Mouse (Mus musculus): ENCODE measurements around the gene Them4.

Gene Them4

DNA sequence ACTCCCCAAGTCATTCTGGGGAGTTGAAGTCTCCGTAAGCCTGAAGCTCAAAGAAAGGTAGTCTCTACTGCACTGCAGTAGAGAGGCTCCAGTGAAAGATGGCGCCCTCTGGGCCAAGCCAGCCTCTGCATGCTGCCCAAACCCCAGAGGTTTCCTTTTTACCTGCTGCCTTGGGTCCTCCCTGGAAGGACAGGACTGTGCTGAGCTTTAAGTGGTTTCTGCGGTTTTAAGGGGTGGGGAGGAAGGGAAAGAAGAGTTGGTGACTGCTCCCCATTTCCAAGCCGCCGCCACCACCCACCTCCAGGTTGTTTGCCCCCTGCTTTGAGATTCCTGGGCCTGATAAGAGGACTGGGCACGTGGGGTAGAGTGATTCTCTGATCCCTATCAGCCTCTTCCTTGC is 58.7 kb downstream of the Them4 start:
- DNase-seq (ENCODE audit: low spot score in 2 of 2) = no peak

DNA sequence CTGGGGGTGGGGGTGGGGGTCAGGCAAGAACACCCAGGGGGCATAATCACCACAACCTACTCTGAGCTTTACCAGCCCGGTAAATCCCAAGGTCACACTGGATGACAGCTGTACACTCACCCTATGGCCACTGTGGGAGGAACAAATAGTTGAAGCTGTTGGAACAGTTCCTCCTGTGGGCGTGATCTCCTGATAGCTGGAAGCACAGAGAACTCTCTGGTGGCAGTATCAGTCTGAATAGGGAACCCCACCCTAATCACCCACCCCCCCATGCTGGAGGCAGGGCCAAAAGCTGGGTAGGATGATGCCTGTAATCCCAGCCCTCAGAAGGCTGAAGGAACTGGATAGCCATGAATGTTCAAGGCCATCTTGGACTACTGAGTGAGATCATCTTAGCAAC is 59.8 kb downstream of the Them4 start:
- no peak for DNase-seq (ENCODE audit: low spot score in 2 of 2)

DNA sequence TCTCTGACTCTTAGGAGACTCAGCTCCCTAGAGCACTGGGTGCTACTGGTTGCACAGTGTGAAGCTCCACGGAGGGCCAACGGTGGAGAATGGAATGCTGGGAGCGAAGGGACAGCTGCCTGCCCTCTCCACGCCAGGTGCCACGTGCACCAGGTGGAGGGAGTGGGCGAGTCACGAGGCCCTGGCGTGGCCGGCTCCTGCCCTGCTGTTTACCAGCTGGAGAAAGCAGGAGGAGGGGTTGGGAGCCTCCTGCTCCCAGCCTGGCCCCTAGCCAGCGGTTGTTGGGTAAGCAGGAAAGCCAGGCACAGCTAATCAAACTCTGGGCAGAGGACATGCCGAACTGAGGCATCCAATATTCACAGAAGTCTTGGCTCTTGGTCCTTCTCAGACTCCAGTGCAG is 61.7 kb downstream of the Them4 start:
- DNase-seq (ENCODE audit: low spot score in 2 of 2) = no peak

DNA sequence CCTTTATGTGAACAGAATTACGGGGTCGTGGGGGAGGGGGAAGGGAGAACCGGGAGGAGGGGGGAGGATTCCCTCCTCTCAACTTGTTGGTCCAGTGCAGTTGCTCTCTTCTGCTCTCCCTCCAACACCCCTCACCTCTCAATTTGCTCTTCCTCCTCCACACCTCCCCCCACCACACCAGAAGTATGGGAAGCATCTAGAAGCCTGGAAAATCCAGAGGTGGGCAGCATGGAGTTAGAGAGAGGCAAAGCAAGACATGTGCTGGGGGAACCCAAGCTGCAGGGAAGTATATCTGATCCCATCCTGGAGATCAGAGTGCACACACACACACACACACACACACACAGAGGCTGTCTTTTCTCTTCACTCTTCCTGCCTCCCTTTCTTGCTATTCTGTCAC is 62.1 kb downstream of the Them4 start:
- DNase-seq (ENCODE audit: low spot score in 2 of 2) = no peak

DNA sequence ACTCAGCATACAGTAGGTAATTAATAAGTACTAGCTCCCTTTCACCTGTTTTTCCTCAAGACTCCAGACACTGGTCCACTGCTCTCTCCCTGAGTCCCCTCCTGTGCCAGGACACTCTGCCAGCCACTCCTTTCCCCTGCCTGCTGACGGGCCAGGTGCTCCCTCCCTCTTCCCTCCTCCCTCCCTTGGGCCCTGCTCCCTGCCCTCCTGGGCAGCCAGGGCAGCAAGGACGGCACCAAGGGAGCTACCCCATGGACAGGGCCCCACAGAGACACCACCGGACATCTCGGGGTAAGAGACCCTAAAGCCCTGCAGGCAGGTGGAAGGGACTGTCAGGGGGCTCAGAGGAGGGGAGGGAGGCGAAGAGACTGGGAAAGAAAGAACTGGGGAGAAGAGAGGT is 62.8 kb downstream of the Them4 start, which contains the start of gene Rorc:
Gene Rorc, plus strand, starts transcription at position 154 of the 400 bp plus-strand sequence.
- no peak for DNase-seq (ENCODE audit: low spot score in 2 of 2)

DNA sequence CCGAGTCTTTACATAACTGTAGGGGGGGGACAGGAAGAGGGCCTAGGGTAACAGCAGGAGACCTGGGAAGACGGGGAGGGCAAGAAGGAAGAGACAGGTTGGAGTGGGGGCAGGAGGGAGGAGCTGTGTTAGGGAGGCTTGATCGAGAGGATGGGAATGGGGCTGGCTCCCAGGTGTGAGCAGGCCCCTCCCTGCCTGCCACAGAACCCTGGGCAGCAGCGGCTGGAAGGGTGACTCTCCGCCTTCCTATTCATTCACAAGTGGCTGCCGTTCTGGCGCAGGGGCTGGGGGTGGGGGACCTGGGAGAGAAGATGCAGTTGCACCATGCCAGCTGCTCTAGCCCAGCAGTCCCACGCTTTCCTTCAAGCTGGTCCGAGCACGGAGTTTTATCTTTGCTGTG is 63.2 kb downstream of the Them4 start:
- no peak for DNase-seq (ENCODE audit: low spot score in 2 of 2)

DNA sequence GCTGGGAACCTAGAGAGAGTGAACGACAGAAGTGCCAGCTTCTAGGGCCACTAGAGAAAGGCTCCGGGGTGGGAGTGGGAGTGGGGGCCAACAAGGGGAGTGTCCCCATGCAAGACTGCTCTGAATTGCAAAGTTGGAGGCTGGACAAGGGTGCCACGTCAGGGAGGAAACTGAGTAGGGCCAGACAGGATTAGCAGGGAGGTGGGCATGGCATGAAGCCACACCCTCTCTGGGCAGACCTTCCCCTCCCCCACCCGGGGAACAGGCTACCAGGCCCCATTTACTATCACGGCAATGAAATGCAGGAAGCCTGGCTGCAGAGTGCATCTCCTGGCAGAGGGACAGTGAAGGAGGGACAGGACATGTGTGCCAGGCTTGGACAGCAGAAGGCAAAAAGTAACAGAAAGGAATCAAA is 63.7 kb downstream of the Them4 start:
- DNase-seq (ENCODE audit: low spot score in 2 of 2) = no peak

DNA sequence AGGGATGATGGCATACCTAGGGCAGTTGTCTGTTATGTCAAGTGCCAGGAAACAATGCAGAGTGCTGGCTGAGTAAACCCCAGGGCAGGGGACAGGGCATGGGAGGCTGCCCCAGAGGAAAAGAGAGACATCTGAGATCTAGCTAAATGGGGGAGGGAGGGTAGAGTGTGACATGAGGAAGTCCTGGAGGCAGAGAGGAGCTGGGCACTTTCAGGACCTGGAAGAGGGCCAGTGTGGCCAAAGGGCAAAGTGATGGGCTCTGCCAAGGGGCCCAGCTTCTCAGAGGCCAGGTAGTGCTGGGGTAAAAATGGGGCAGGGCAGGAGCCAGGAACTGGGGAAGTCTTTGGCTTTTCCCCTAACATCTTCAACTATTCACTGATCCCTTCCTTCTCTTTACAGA is 64.7 kb downstream of the Them4 start:
- DNase-seq (ENCODE audit: low spot score in 2 of 2) = no peak

DNA sequence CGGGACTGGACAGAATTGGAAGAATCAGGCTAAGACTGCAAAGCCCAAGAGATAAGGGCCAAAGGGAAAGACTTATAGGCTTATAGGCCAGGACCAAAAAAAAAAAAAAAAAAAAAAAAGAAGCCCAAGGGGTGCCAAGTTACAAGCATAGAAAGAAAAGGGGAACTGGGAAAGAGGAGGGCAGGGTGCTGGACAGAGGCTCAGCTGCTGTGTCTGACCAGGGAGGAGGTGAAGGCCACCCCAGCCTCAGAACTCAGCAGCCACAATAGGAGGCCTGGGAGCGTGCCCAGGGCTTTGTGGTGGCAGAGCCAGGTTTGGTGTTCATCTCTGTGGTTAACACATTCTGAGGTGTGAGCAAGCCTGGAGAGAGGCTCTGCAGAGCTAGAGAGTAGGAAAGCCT is 65.3 kb downstream of the Them4 start:
- no peak for DNase-seq (ENCODE audit: low spot score in 2 of 2)

DNA sequence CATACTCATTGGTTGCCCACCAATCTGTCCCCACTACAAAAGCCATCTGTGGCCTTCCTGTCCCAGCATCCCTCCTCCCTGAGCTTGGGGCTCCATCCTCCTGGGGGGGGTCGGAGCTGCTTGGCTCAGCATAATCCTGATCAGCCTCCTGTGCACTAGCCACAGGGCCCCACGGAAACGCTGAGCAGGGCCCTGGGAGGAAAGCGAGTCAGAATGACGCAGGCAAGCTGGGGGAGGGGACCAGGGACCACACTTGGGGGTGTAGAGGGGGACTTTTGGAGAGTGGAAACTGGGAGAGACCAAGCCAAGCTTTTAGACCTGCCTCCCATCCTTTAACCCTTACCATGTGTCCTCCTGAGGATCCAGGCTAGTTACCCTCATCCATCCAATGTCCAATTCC is 66.0 kb downstream of the Them4 start:
- no peak for DNase-seq (ENCODE audit: low spot score in 2 of 2)

DNA sequence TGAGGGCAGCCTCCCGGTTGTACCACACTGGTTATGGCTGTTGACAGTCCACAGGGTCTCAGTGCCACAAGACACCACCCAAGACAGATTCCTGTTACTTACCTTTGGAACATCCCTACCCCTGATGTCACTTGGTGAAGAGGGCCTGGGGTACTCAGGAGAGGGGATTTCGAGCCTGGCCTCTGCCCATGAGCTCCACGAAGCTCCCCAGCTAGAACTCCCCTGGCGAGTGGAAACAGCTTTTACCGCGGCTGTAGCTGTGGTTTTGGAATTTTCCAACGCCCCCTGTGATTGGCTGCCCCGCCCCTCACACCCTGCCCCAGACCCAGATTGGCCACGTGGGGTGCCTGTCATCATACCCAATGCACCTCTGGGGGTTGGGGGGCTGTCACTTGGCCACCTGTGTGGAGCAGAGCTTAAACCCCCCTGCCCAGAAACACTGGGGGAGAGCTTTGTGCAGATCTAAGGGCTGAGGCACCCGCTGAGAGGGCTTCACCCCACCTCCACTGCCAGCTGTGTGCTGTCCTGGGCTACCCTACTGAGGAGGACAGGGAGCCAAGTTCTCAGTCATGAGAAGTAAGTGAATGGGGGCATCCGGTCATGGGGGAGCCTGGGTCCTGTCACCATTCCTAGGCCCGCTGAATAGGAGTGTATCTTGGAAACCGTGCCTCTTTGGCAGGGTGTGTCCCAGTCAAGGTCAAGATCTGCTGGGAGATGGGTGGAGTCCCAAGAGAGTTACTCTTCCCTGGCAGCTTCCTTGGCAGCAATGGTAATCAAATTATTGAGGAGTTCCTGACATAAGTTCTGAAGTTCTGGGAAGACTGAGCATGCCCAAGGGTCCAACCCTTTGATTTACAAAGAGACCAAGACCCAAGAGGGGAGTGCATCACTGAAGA is 67.4 kb downstream of the Them4 start:
- DNase-seq (ENCODE audit: low spot score in 2 of 2) = no peak

DNA sequence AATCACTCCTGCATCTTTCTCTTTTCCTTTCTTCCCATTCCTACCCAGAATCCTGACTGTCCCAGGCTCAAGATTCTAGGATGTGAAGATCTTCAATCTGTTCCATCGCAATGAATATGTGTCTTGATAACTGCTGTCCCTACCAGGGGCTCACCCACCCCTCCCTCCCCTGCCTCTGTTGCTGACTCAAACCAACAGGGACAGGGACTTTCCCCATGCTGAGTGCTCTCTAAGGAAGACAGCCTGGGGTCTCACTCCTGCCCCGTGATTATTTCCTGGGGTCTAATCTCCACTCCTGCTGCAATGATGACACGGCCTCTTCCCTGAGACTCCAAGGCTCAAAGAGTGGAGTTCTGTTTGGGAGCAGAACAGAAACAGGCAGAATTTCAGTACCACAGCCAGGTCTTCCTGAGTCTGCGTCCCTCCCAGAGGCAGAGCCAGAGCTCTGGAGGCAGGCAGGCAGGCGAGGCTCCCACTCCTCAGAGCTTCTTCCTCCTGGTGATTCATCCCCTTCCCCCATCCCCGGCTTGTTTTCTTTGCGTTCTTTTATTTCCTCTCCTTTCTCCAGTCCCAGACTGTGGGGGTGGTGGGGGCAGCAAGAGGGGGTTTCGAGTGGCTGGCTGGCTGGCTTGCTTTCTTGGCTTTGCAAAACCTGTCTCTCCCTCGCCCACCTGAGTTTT is 70.1 kb downstream of the Them4 start:
- no peak for DNase-seq (ENCODE audit: low spot score in 2 of 2)
